Mouse (Mus musculus) limb, embryonic 13.5 days (tissue): ENCODE results near the gene Rtp1. TPM values are rescaled to one million over a fixed set of nuclear protein-coding genes. Genes with fewer than 3 reads are reported as not detected.

ENCODE experiments used
- polyA plus RNA-seq: library from polyadenylated mRNA; unstranded; fragments of >200 nt; fragmentation: Nextera tagmentation; extraction: Ambion mirVana; gene quantifications from 2 replicates; pipeline ENCODE4 v1.2.1, GENCODE M21; 2015

Gene Rtp1
- polyA plus RNA-seq, 1 experiment from 2014 or later: not detected

Other genes starting within 250 kb of the Rtp1 start
- 20.3 and 20.6 TPM in 2 replicates for gene St6gal1, start 204.4 kb upstream of the Rtp1 start, polyA plus RNA-seq
- gene Rtp4, start 91.2 kb downstream of the Rtp1 start, polyA plus RNA-seq: 5.1 and 6.0 TPM in 2 replicates
- 8.1 and 8.8 TPM in 2 replicates for gene Masp1, start 91.7 kb downstream of the Rtp1 start, polyA plus RNA-seq